Mouse (Mus musculus): ENCODE data around the gene Rtn4r.
"Not testable (repeated sequence)": the region's sequence is repeated elsewhere in the genome, so short reads cannot be mapped to it uniquely, and the experiment has no call there.

- TF ChIP-seq POLR2A (IDR thresholded peaks at IDR 0.05; ENCODE audit: borderline replicate concordance, control insufficient read depth, low read depth, low read length); CTCF (IDR thresholded peaks at IDR 0.05; ENCODE audit: control insufficient read depth, insufficient read depth, low read length): not testable (repeated sequence)
Measured at GRCm38 (mm10) chr16:18195561-18195960, 68.1 kb downstream of the Rtn4r start.
